Mouse (Mus musculus) gastrocnemius, adult 2 months (tissue): ENCODE results near the gene Gna15. TPM values are rescaled to one million over a fixed set of nuclear protein-coding genes. Genes with fewer than 3 reads are reported as not detected.

ENCODE experiments used
- DNase-seq: peaks from one replicate; pipeline ENCODE4 v3.0.0; 2022
- H3K27ac ChIP-seq: fragments of 200-600 bp; 2 replicates; pipeline ENCODE4 v1.8.1; 2022; ENCODE audit warnings: mild to moderate bottlenecking
- H3K4me3 ChIP-seq: fragments of 200-600 bp; 2 replicates; pipeline ENCODE4 v1.8.1; 2022; ENCODE audit warnings: mild to moderate bottlenecking, moderate library complexity
- CTCF ChIP-seq: fragments of 200-600 bp; IDR thresholded peaks from 2 replicates; pipeline ENCODE4 v1.8.1; 2022; ENCODE audit warnings: antibody characterized with exemption, mild to moderate bottlenecking, moderate library complexity
- intact Hi-C: fragments of 180-260 bp; cut with DNase I; formaldehyde crosslinking; loops from one replicate; pipeline ENCODE4 v1.15.1; 2025
- total RNA-seq, 2 experiments: library from RNA; stranded (reverse); gene quantifications; 2 replicates each; pipeline ENCODE4 v1.2.3; 2021

The Gna15 gene
- total RNA-seq, 2 experiments from 2014 or later = 0.26 to 0.53 TPM

GRCm38 (mm10) chr10:81496969-81497368 is 27.1 kb downstream of the Gna15 start:
- intact Hi-C loops = loop anchor here (5.0 kb wide), 1 partner anchor 45 kb away; no protein-coding TSS in a partner anchor
- TF ChIP-seq CTCF = no peak
- peak overlapping the region; percentile 95 for H3K27ac ChIP-seq
- no peak for DNase-seq
- H3K4me3 ChIP-seq = peak overlapping the region; percentile 91

- Histone ChIP-seq H3K4me3 (peak within 1 kb of the TSS; percentile 91), H3K27ac (peak within 1 kb of the TSS; percentile 95)
- DNase-seq = peak; percentile 98
- TF ChIP-seq CTCF = no peak
- intact Hi-C loops = loop anchor here (5.0 kb wide), 1 partner anchor 46 kb away; no protein-coding TSS in a partner anchor
Measured at GRCm38 (mm10) chr10:81496264-81496901, 27.6 kb downstream of the Gna15 start, which contains the start of gene Ncln. Gene Ncln, minus strand, starts transcription at chr10:81496392.

DNA sequence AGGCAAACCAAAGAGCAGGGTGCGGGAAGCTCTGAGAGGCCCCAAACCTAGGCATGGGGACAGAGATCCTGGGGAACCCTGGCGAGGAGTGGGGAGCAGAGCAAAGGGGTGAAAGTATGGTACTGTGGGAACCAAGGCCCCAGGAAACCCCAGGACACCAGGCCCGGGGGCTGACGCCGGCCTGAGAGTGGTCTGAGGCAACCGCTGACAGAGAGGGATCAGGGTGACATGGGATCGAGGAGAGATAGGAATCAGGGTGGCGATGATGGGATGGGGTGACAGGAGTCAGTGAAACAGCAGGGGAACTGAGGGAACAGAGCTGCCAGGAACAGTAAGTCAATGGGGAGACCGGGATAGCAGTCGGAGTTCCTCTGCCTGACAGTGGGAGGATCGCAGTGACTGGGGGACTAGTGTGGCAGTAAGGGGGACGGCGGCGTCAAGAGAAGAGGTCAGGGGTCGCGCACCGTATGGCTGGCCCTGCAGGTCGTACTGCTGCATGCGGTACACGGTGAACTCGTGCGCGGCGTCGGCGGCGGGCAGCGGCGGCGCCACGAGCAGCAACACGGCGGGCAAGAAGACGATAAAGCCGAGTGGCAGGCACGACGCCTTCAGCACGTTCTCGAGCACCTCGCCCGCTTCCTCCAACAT is 28.3 kb downstream of the Gna15 start:
- intact Hi-C loops = loop anchor here (5.0 kb wide), 1 partner anchor 47 kb away; no protein-coding TSS in a partner anchor
- no peak for DNase-seq
- H3K27ac ChIP-seq = peak overlapping the region; percentile 95
- peak overlapping the region; percentile 91 for H3K4me3 ChIP-seq
- TF ChIP-seq CTCF = no peak

DNA sequence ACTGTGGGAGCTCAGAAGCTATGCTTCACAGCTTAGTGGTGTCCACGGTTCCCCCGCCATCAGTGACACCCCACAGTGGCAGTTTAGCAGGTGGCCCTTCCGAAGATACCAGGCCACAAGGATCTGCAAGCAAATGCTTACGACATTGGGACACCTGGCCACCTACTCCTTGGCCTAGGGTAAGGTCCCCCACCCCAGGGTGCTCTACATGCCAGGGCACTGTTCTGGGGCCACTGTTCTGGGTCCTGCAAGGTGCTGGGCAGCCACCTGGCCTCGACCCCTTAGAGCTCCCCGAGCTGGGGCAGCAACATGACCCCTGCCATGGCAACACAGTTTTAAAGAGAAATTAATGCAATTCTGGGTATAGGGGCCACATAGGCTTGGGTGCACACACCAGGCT is 28.9 kb downstream of the Gna15 start:
- no peak for TF ChIP-seq CTCF
- Histone ChIP-seq H3K4me3 (peak overlapping the region; percentile 91), H3K27ac (peak overlapping the region; percentile 95)
- no peak for DNase-seq
- intact Hi-C loops = loop anchor here (5.0 kb wide), 1 partner anchor 47 kb away; no protein-coding TSS in a partner anchor

DNA sequence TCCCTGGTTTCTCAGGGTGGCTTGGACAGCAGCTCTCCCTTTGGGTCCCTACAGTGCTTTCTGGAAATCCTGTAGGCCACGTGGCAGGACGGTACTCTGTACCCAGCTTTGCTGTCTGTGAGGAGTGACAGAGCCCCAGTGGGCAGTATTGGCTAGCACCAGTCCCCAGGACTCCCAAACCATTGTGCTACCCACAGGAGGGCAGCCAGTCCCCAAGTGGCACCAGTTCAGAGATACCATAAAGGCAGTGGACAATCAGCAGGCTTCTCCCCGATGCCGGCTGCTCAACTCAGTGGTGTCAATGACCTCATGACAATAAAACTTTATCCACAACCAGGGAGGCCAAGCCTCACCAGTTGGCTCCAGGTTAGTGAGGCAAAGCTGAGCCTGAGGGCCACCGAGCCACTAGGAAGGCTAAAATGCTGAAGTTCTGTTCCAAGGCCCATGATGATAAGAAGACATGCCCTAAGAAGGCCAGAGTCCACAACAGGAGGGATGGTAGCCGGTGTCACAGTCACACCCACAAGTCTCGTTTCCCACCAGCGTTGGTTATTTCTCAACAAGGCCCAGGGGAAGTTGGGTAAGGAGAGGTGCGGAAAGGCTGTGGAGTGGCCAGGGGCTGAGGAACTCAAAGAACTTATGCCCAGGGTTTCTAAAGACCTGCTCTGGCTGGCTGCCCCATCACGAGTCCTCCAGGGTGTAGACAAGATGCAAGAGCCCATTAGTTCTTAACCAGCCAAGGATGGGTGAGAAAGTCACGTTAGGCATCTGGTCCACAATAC is 29.6 kb downstream of the Gna15 start:
- peak overlapping the region; percentile 91 for H3K4me3 ChIP-seq
- H3K27ac ChIP-seq = no peak overlapping the region
- DNase-seq = no peak
- TF ChIP-seq CTCF = no peak
- intact Hi-C loops = loop anchor here (5.0 kb wide), 1 partner anchor 48 kb away; no protein-coding TSS in a partner anchor

DNA sequence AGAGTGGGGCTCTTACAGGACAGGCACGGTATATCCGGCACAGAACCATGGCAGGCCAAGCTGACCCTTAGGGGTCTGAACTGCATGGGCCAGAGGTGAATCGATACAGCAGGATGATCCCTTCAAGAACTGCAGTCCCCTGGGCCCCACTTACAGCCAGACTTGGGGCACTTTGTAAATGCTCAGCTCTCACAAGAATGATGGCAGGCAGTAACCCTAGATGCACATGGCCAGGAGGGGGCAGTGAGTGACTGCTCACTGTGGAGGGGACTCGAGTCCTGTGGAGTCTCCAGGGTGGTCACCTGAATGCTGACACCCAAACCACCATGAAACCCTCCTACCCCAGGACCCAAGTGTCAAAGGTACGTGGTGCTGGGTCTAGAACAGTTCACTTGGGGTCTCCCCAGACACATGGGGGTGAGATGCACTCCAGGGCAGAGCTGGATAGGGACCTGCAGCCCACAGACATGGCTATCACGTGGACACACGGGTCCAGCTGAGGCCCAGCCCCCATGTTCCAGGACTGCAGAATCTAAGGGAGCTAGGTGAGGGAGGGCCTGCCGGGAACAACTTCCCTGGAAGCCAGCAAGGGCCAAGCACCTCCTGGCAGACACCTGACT is 30.3 kb downstream of the Gna15 start:
- no peak for DNase-seq
- Histone ChIP-seq H3K4me3 (no peak overlapping the region), H3K27ac (no peak overlapping the region)
- TF ChIP-seq CTCF = peak; percentile 12; the same call in 1 of the 2 replicates
- intact Hi-C loops = no loop called here

DNA sequence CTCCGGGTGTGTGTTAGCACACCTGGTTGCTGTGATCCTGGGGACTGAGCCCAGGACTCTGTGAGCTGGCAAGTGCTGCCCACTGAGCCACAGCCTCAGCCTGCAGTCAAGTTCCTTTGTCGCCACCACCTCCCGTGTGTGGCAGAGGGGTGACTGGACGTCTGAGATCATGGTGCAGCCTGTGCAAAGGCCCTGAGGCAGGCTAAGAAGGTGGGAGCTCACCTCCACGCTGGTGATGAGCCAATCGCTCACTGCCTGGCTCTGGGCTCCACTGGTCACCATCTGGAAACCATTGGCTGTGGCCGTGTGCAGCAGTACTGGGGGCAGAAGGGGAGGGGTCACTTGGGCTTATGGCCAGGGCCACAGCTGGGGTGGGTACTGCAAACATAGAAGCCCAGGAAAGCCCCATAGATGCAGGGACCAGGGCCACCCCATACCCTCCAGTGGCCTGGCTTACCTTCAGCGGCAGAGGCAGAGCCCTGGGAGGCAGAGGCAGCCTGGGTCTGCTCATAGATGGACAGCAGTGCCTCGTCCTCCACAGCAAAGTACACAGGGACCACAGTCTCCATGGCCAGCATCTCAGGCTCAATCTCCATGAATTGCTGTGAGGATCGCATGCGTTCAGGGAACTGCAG is 31.3 kb downstream of the Gna15 start:
- no peak for DNase-seq
- Histone ChIP-seq H3K4me3 (no peak overlapping the region), H3K27ac (no peak overlapping the region)
- intact Hi-C loops = no loop called here
- no peak for TF ChIP-seq CTCF

DNA sequence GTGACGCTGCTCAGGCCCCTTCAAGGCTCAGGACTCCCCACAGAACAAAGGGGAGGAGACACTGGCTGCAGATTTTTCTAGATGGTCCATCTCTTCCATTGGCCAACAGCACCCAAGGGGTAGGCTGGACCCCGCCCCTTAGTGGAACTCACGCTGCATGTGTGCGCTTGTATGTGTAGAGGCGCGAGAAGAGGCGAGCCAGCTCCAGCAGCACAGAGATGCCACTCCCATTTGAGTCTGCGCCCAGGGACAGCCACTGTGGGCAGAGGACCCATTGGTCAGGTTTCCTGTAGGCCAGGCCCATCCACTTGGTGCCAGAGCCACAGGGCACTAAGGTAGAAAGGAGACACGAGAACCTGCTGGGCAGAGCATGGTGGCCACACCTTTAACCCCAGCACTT is 33.0 kb downstream of the Gna15 start:
- no peak for TF ChIP-seq CTCF

GRCm38 (mm10) chr10:81489941-81490340 is 34.1 kb downstream of the Gna15 start:
- Histone ChIP-seq H3K27ac (no peak overlapping the region), H3K4me3 (no peak overlapping the region)
- no peak for TF ChIP-seq CTCF
- intact Hi-C loops = no loop called here
- no peak for DNase-seq

More for the DNA sequence above, 33.0 kb downstream of the Gna15 start:
- Histone ChIP-seq H3K4me3 (no peak overlapping the region), H3K27ac (no peak overlapping the region)
- DNase-seq = no peak
- intact Hi-C loops = no loop called here

DNA sequence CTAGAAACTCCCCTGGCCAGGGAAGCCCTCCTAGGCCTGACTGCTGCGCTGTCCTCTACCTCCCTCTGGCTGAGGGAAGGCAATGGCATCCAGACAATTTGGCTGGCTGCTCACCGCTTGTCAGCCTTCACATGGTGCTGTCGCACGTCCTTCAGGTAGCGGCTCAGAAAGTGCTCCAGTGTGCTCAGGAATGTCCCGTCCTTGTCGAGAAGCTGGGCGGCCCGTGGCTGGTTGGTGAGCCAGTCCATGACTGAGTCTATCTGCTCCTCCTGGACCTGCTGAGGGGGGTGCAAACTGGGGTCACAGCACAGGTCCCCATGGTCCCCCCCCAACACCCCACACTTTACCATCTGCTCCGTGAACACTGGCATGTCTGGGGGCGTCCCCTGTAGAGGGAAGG is 35.9 kb downstream of the Gna15 start:
- intact Hi-C loops = no loop called here
- DNase-seq = no peak
- H3K27ac ChIP-seq = no peak overlapping the region
- no peak overlapping the region for H3K4me3 ChIP-seq
- no peak for TF ChIP-seq CTCF

DNA sequence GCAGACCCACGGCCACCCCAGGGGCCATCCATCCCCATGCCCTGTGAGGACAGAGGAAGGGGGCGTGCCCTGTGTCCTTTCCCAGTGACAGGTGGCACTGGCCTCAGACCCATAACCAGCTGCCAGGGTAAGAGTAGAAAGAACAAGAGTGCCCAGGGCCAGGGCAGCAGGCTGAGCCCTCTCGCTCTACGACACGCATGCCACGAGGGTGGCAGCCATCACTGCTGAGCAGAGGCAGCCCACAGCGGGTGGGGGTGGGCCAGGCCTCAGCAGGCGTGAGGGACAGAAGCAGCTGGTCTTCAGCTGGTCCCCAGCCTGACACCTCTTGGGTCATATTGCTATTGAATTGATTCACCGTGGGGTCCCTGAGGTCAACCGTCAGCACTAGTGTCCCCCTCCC is 37.5 kb downstream of the Gna15 start:
- no peak for TF ChIP-seq CTCF
- Histone ChIP-seq H3K4me3 (no peak overlapping the region), H3K27ac (no peak overlapping the region)
- DNase-seq = no peak
- intact Hi-C loops = no loop called here

DNA sequence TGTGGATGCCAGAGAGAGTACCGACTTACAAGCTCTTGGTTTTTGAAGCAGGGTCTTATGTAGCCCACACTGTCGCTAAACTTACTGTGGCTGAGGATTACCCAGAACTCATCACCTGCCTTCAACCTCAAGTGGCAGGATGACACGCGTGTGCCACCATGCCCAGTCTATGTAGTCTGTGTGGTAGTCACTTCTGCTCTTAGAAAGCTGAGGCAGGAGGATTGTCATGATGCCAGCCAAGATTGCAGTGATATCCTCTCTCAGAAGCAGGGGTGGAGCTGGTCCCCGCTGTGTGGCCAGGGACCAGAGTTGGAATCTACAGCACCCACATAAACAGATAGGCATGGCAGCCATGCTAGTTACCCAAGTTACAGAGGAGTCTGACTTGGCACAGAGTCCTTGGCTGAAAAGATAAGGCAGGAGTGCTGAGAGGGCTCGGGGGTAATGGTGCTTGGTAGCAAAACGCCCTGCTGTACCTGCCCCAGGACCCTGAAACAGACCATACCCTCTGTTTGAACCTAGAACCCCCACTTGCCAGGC is 38.5 kb downstream of the Gna15 start:
- no peak for DNase-seq
- intact Hi-C loops = no loop called here
- no peak for TF ChIP-seq CTCF
- no peak overlapping the region for H3K27ac ChIP-seq
- no peak overlapping the region for H3K4me3 ChIP-seq
